Mouse (Mus musculus): ENCODE data around the gene Usp4.
"Not testable (repeated sequence)": the region's sequence is repeated elsewhere in the genome, so short reads cannot be mapped to it uniquely, and the experiment has no call there.

Gene Usp4

DNA sequence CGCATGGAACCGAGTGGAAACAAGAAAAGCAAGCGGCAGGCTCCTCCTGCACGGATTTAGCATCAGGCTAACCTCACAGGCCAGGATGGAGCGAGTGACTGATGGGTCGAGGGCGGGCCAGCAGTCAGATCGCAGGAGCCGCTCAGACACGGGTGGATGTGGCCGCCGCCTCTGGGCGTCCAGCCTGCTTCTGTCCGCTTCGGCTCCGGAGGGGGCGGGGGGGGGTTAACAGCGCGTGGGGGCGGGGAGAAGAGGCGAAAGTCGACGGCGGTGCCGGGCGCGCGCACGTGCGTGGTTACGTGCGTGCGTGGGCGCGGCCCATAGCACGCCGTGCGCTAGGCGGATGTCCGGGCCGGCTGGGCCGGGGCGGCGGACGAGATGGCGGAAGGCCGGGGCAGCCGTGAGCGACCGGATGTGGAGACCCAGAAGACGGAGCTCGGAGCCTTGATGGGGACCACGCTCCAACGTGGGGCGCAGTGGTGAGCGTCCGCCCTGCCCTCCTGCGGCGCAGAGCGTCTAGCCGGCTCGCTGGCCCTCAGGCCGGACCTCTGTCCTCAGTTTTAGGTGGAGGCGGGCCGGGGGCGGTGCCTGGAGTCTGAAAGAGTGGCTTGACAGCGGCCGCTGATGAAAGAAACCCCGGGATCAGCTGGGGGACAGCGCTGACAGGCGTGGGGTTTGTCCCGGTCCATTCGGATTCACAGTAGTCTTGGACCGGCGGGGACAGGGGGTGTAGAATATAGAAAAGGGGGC lies at the start of gene Usp4:
TSS of gene Usp4 (plus strand) at position 314 of the 750 bp plus-strand sequence.
- DNase-seq (ENCODE audit: low read depth): peak; percentile 93

DNA sequence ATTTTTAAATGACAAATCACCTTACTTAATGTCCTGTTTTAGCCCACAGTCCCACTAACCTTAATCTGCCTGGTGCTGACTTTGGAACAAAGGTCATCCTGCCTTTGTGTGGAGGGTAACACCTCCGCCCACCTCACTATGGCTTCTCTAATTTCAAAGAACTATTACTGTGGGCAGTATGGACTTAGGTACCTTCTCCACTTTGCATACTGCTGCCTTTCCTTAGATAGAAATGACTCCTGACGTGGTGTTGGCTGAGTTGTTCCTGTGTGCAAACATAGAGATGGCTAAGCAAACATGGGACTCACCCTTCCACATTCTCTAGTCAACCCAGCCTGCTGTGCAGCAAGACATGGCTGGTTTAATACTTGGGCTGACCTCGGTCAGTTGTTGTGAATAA lies 45.8 kb upstream of the Usp4 start:
- DNase-seq (ENCODE audit: low read depth): no peak

- DNase-seq (ENCODE audit: low read depth): no peak
Measured at GRCm38 (mm10) chr9:108304716-108305115, 42.9 kb upstream of the Usp4 start.

- DNase-seq (ENCODE audit: low read depth): peak; percentile 28
Measured at GRCm38 (mm10) chr9:108305170-108305569, 42.5 kb upstream of the Usp4 start.

DNA sequence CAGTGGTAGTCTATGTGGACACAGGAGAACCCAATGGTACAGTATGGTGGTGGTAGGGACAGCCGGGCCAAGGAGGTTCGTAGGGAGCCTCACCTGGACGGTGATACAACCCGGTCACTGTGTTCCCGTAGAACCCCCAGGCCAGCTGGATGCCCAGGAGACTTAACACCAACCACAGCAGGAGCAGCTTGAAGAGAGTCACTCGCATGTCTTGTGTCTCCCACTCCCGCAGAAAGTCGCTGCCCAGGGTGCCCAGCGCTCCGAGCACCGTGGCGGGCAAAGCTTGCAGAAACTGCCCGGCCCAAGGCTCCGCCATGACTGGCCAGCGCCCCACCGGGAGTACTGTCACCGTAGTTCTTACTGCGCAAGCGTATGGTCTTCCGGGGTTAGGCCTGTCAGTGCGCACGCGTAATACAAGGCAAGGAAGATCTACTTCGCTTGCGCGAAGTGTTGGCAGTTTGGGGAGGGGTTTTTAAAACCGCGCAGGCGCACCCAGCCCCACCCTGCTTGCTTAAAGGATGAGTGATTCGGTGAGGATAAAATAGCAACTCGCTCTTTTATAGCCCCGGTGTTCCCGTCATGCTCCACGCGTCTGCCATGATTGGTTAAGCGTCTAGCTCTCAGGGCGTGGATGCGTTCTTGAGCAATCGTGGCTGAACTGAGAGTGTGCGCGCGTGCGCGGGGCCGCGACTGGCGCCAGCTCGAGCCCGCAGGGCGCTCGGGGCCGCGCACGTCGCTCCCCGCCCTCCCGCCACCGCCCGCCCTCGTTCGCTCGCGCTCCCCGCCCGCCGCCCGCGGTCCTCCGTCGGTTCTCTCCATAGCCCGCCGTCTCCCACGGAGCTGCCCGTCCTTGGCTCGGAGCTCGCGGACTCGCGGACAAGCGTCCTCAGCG lies 41.8 kb upstream of the Usp4 start, which contains the start of the genes Rhoa and Tcta:
TSS of gene Rhoa (plus strand) at position 501 of the 892 bp plus-strand sequence.
TSS of gene Tcta (minus strand) at position 532 of the 892 bp plus-strand sequence.
- DNase-seq (ENCODE audit: low read depth): peak; percentile 100

DNA sequence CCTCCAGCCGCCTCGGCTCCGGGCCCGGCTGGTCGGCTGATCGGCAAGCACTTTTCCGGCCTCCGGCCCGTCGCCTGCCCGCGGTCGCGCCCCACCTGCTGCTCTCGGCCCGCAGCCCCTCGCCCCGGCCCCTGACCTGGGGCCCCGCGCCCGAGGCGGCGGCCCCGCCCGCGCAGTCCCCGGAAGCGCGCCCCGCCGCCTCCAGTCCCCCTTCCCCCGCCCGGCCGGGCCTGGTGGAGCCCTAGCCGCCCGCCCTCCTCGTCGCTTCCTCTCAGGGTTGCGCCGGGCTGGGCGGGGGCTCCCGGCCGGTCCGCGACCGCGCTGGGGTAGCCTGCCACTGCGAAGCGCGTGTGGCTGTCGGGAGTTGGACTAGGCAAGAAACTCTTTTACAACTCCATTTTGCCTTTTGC lies 41.1 kb upstream of the Usp4 start:
- DNase-seq (ENCODE audit: low read depth): peak; percentile 91

- peak; percentile 69 for DNase-seq (ENCODE audit: low read depth)
Measured at GRCm38 (mm10) chr9:108307021-108307807, 40.4 kb upstream of the Usp4 start.

DNA sequence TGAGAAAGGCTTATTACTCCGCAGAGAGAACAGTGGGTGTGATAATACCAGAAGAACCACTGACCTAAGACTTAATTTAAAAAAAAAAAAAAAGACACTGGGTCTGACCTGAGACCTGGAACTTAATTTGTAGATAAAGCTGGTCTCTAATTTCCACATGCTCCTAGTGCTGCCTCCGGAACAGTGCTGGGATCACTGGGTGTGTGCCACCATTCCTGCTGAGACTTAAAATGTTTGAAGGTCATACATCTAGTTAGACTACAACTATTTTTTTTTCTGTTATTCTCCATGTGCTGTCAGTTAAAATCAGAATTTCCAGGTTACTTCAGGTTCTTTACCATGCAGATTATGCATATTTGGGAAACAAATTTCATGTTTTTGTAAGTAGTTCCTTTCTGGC lies 39.5 kb upstream of the Usp4 start:
- DNase-seq (ENCODE audit: low read depth): no peak

- DNase-seq (ENCODE audit: low read depth): peak; percentile 37
Measured at GRCm38 (mm10) chr9:108317572-108317971, 30.1 kb upstream of the Usp4 start.

- DNase-seq (ENCODE audit: low read depth): no peak
Measured at GRCm38 (mm10) chr9:108318462-108318861, 29.2 kb upstream of the Usp4 start.

GRCm38 (mm10) chr9:108322054-108322453 lies 25.6 kb upstream of the Usp4 start:
- not testable (repeated sequence) for DNase-seq (ENCODE audit: low read depth)

DNA sequence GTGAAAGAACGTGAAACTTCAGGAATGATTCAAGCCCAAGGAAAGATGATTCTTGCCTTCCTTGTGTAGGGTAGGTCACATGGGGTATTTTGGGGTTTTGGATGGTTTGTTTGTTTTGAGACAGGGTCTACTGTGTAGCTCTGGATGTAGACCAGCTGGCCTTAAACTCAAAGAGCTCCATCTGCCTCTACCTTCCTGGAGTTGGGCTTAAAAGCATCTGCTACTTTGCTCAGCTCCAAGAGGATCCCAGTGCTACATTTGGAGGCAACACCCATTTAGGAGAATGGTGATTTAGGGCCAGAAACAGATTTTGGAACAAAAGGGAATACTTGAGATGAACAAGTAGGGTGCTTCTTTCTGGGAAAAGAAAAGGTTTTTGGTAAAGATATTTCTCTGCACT lies 22.9 kb upstream of the Usp4 start:
- DNase-seq (ENCODE audit: low read depth): no peak

DNA sequence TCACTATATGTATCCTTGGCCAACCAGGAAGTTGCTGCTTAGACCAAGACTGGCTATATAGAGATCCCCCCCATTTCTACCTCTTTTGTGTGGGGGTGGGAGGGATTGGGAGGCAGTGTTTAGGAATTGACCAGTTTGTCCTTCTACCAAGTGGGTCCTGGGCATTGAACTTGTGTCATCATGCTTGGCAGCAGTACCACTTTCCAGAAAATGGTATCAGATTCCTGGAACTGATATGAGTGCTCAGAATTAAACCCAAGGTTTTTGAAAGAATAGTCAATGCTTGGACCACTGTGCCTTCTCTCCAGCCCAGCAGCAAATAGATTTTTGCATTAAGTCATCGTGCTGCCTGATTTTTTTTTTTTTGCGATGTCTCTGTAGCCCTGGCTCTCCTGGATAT lies 21.8 kb upstream of the Usp4 start:
- DNase-seq (ENCODE audit: low read depth): no peak

- DNase-seq (ENCODE audit: low read depth): no peak
Measured at GRCm38 (mm10) chr9:108337848-108338550, 9.7 kb upstream of the Usp4 start.

DNA sequence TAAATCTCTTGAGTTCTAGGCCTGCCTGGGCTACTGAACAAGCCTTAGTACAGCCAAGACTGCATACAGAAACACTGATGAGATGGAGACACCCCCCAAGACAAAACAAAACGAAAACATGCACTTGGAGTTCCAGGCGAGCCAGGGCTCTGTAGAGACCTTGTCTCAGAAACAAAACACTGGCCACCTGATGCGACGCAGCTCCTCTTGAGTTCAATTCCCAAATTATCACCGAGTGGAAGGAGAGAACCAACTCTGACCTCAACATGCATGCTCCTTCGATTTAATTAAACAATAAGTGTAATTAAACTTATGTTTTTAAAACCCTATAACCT lies 9.1 kb upstream of the Usp4 start:
- no peak for DNase-seq (ENCODE audit: low read depth)

DNA sequence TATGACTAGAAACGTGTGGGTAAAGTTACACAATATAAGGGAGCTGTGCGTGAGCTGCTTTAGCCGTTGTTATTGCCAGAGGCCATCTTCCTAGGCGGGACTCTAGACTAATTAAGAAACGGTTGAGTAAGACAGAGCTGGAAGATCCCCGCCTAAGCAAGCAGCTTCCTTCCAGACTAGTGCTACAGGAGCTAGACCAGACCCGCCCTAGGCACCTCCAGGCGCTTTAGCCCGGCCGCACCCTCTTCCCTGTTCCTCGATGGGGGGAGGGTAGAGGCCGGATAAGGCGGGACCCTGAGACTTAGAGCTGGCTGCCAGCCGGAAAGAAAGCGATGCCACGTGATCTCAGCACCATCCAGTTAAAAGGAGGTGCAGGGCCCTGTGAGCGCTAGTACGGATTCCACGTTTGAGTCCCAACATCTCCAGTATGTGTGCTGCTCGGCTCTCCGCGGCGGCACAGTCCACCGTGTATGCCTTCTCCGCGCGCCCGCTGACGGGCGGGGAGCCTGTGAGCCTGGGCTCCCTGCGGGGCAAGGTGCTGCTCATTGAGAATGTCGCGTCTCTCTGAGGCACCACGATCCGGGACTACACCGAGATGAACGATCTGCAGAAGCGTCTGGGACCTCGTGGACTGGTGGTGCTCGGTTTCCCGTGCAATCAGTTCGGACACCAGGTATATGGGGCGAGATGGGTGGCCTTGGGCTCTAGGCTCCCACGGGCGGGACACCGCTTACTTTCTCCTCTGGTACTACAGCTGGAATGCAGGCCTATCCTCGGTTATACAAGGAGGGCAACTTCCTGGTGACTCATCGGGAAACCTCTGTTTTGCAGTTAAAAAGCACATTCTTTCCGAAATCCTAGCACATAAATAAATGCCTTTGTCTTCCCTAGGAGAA lies 8.5 kb upstream of the Usp4 start, which contains the start of gene Gpx1:
TSS of gene Gpx1 (plus strand) at position 18 of the 896 bp plus-strand sequence.
- DNase-seq (ENCODE audit: low read depth): peak; percentile 96

- DNase-seq (ENCODE audit: low read depth): no peak
Measured at GRCm38 (mm10) chr9:108339886-108340257, 7.8 kb upstream of the Usp4 start.

- DNase-seq (ENCODE audit: low read depth): peak; percentile 50
Measured at GRCm38 (mm10) chr9:108340258-108341138, 7.2 kb upstream of the Usp4 start.

DNA sequence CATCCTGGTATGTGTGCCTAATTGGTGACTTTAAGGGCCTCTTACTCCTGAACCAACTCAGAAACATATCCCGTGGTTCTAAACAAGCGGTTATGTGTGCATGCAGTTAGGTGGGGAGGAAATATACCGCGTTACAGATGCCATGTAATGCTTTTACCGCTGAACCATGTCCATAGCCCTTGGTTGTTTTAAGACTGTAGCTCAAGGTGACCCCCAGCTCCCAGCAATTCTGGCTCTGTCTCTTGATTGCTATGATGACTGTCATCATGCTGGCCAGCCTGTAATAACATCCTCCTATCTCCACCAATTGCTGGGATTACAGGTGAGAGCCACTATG lies 6.5 kb upstream of the Usp4 start:
- DNase-seq (ENCODE audit: low read depth): no peak

- DNase-seq (ENCODE audit: low read depth): no peak
Measured at GRCm38 (mm10) chr9:108341801-108342200, 5.9 kb upstream of the Usp4 start.

Data from induced T-regulatory cell, adult 2 months (primary cell).